Mouse (Mus musculus): ENCODE results near the gene Hapln3. TPM values are rescaled to one million over a fixed set of nuclear protein-coding genes. Genes with fewer than 3 reads are reported as not detected.

Gene Hapln3
- polyA plus RNA-seq, 1 experiment from 2014 or later: 1.7 TPM

Other genes with a start within 250 kb of the Hapln3 start
- gene Aen, start 235.2 kb downstream of the Hapln3 start, polyA plus RNA-seq (2015; fragmentation: Nextera tagmentation; extraction: Ambion mirVana): 47.0 and 49.9 TPM in 2 replicates
- 0.21 and 0.40 TPM in 2 replicates for gene Isg20, start 217.6 kb downstream of the Hapln3 start, polyA plus RNA-seq (2015; fragmentation: Nextera tagmentation; extraction: Ambion mirVana)
- 0.08 TPM in 2 replicates for gene Acan, start 77.5 kb downstream of the Hapln3 start, polyA plus RNA-seq (2015; fragmentation: Nextera tagmentation; extraction: Ambion mirVana)
- 46.4 and 50.7 TPM in 2 replicates for gene Mfge8, start 18.0 kb upstream of the Hapln3 start, polyA plus RNA-seq (2015; fragmentation: Nextera tagmentation; extraction: Ambion mirVana)
- 16.4 and 16.5 TPM in 2 replicates for gene Abhd2, start 142.2 kb upstream of the Hapln3 start, polyA plus RNA-seq (2015; fragmentation: Nextera tagmentation; extraction: Ambion mirVana)

Measured in midbrain, embryonic 13.5 days (tissue).